Mouse (Mus musculus) hindbrain, embryonic 13.5 days (tissue): ENCODE results near the gene Golgb1. TPM values are rescaled to one million over a fixed set of nuclear protein-coding genes. Genes with fewer than 3 reads are reported as not detected.

ENCODE experiments used
- ATAC-seq: fragments of 200-750 bp; cut with Nextera tagmentation; 2 replicates; pipeline ENCODE4 v1.8.0; 2017; ENCODE audit warnings: moderate TSS enrichment; ENCODE audit not compliant: low FRiP score
- H3K27ac ChIP-seq: fragments of 300-500 bp; sonication (generic); 2 replicates; pipeline ENCODE4 v1.5.1; 2015; ENCODE audit warnings: inconsistent platforms, mild to moderate bottlenecking, moderate library complexity
- H3K27me3 ChIP-seq: fragments of 300-500 bp; sonication (generic); 2 replicates; pipeline ENCODE4 v1.6.1; 2015; ENCODE audit warnings: mild to moderate bottlenecking, inconsistent platforms
- H3K36me3 ChIP-seq: fragments of 300-500 bp; sonication (generic); 2 replicates; pipeline ENCODE4 v1.6.1; 2015; ENCODE audit warnings: mild to moderate bottlenecking, inconsistent platforms
- H3K4me1 ChIP-seq: fragments of 300-500 bp; sonication (generic); replicated peaks from 2 replicates; pipeline ENCODE4 v1.6.1; 2015; ENCODE audit warnings: inconsistent platforms
- H3K4me2 ChIP-seq: fragments of 300-500 bp; sonication (generic); 2 replicates; pipeline ENCODE4 v1.6.1; 2015; ENCODE audit warnings: inconsistent platforms, mild to moderate bottlenecking, moderate library complexity
- H3K4me3 ChIP-seq: fragments of 300-500 bp; sonication (generic); 2 replicates; pipeline ENCODE4 v1.5.1; 2015; ENCODE audit warnings: mild to moderate bottlenecking, inconsistent platforms
- H3K9ac ChIP-seq: fragments of 300-500 bp; sonication (generic); 2 replicates; pipeline ENCODE4 v1.6.1; 2015; ENCODE audit warnings: mild to moderate bottlenecking, inconsistent platforms
- H3K9me3 ChIP-seq: fragments of 300-500 bp; sonication (generic); 2 replicates; pipeline ENCODE4 v1.6.1; 2016; ENCODE audit warnings: inconsistent platforms
- WGBS: fragments of 180-500 bp; shearing (Covaris S2); methylation state at CpG from one replicate; pipeline ENCODE4 v1.1.7; 2015; 5-methylcytosine and 5-hydroxymethylcytosine counted together
- polyA plus RNA-seq: library from polyadenylated mRNA; unstranded; fragments of >200 nt; fragmentation: Nextera tagmentation; extraction: Ambion mirVana; gene quantifications from 2 replicates; pipeline ENCODE4 v1.2.1, GENCODE M21; 2015

Golgb1 gene
- polyA plus RNA-seq, 1 experiment from 2014 or later: 93.7 TPM

- ATAC-seq: no peak
- no peak overlapping the region for H3K9ac ChIP-seq
- WGBS: 92% methylated on average over 11 of the region's 11 CpGs
Measured at GRCm38 (mm10) chr16:36885912-36886311, 11.0 kb downstream of the Golgb1 start.

GRCm38 (mm10) chr16:36887546-36887945 lies 12.6 kb downstream of the Golgb1 start:
- Histone ChIP-seq H3K4me1 (peaks cover 8% of the 10 kb centered on the region; the same call in 1 of the 2 replicates), H3K4me3 (no peak overlapping the region), H3K9ac (no peak overlapping the region), H3K27me3 (no peaks in the 10 kb centered on the region), H3K27ac (no peak overlapping the region), H3K9me3 (no peaks in the 10 kb centered on the region), H3K4me2 (no peak overlapping the region), H3K36me3 (peaks cover 47% of the 10 kb centered on the region)
- WGBS: 83% methylated on average over 5 of the region's 5 CpGs
- ATAC-seq: no peak

More at GRCm38 (mm10) chr16:36885912-36886311, 11.0 kb downstream of the Golgb1 start:
- H3K4me3 ChIP-seq: no peak overlapping the region
- H3K9me3 ChIP-seq: no peaks in the 10 kb centered on the region
- H3K4me2 ChIP-seq: no peak overlapping the region
- H3K27ac ChIP-seq: no peak overlapping the region
- peaks cover 8% of the 10 kb centered on the region; the same call in 1 of the 2 replicates for H3K4me1 ChIP-seq
- no peaks in the 10 kb centered on the region for H3K27me3 ChIP-seq
- peaks cover 32% of the 10 kb centered on the region for H3K36me3 ChIP-seq

GRCm38 (mm10) chr16:36890559-36890958 lies 15.6 kb downstream of the Golgb1 start:
- Histone ChIP-seq H3K9me3 (no peaks in the 10 kb centered on the region), H3K4me1 (no peaks in the 10 kb centered on the region), H3K4me3 (no peak overlapping the region), H3K4me2 (no peak overlapping the region), H3K27me3 (no peaks in the 10 kb centered on the region), H3K36me3 (peaks cover 73% of the 10 kb centered on the region), H3K9ac (no peak overlapping the region), H3K27ac (no peak overlapping the region)
- no peak for ATAC-seq
- WGBS: 91% methylated on average over 3 of the region's 3 CpGs

GRCm38 (mm10) chr16:36891415-36891814 lies 16.5 kb downstream of the Golgb1 start:
- ATAC-seq: no peak
- no peaks in the 10 kb centered on the region for H3K4me1 ChIP-seq
- no peaks in the 10 kb centered on the region for H3K9me3 ChIP-seq
- no peaks in the 10 kb centered on the region for H3K27me3 ChIP-seq
- H3K4me2 ChIP-seq: no peak overlapping the region
- H3K27ac ChIP-seq: no peak overlapping the region
- 97% methylated on average over 4 of the region's 4 CpGs for WGBS
- H3K9ac ChIP-seq: no peak overlapping the region
- peaks cover 81% of the 10 kb centered on the region for H3K36me3 ChIP-seq
- no peak overlapping the region for H3K4me3 ChIP-seq

- H3K4me1 ChIP-seq: no peaks in the 10 kb centered on the region
- H3K27me3 ChIP-seq: no peaks in the 10 kb centered on the region
- ATAC-seq: no peak
- WGBS: 87% methylated on average over 10 of the region's 10 CpGs
- no peak overlapping the region for H3K27ac ChIP-seq
- no peak overlapping the region for H3K9ac ChIP-seq
- no peaks in the 10 kb centered on the region for H3K9me3 ChIP-seq
- H3K36me3 ChIP-seq: peaks cover 86% of the 10 kb centered on the region
- no peak overlapping the region for H3K4me2 ChIP-seq
- no peak overlapping the region for H3K4me3 ChIP-seq
Measured at GRCm38 (mm10) chr16:36893317-36893716, 18.4 kb downstream of the Golgb1 start.

- Histone ChIP-seq H3K4me1 (no peaks in the 10 kb centered on the region), H3K27ac (no peak overlapping the region), H3K4me3 (no peak overlapping the region), H3K9ac (no peak overlapping the region), H3K4me2 (no peak overlapping the region), H3K27me3 (no peaks in the 10 kb centered on the region), H3K36me3 (peaks cover 92% of the 10 kb centered on the region), H3K9me3 (no peaks in the 10 kb centered on the region)
- 95% methylated on average over 6 of the region's 6 CpGs for WGBS
- no peak for ATAC-seq
Measured at GRCm38 (mm10) chr16:36896712-36897111, 21.8 kb downstream of the Golgb1 start.

GRCm38 (mm10) chr16:36903156-36903555 lies 28.2 kb downstream of the Golgb1 start:
- Histone ChIP-seq H3K27me3 (no peaks in the 10 kb centered on the region), H3K36me3 (peaks cover 81% of the 10 kb centered on the region), H3K4me3 (no peak overlapping the region), H3K9me3 (no peaks in the 10 kb centered on the region), H3K9ac (no peak overlapping the region), H3K4me1 (no peaks in the 10 kb centered on the region), H3K27ac (no peak overlapping the region), H3K4me2 (no peak overlapping the region)
- 92% methylated on average over 5 of the region's 5 CpGs for WGBS
- ATAC-seq: no peak

- Histone ChIP-seq H3K36me3 (peaks cover 79% of the 10 kb centered on the region), H3K9ac (no peak overlapping the region), H3K9me3 (no peaks in the 10 kb centered on the region), H3K4me2 (no peak overlapping the region), H3K27me3 (no peaks in the 10 kb centered on the region), H3K27ac (no peak overlapping the region), H3K4me1 (no peaks in the 10 kb centered on the region), H3K4me3 (no peak overlapping the region)
- no peak for ATAC-seq
- 91% methylated on average over 10 of the region's 10 CpGs for WGBS
Measured at GRCm38 (mm10) chr16:36911909-36912308, 37.0 kb downstream of the Golgb1 start.

GRCm38 (mm10) chr16:36912311-36912710 lies 37.4 kb downstream of the Golgb1 start:
- ATAC-seq: no peak

GRCm38 (mm10) chr16:36914195-36914594 lies 39.3 kb downstream of the Golgb1 start:
- H3K4me3 ChIP-seq: no peak overlapping the region
- no peaks in the 10 kb centered on the region for H3K4me1 ChIP-seq
- 91% methylated on average over 5 of the region's 5 CpGs for WGBS
- H3K27me3 ChIP-seq: no peaks in the 10 kb centered on the region
- H3K4me2 ChIP-seq: no peak overlapping the region
- H3K9ac ChIP-seq: no peak overlapping the region
- peaks cover 84% of the 10 kb centered on the region for H3K36me3 ChIP-seq
- no peak overlapping the region for H3K27ac ChIP-seq
- no peaks in the 10 kb centered on the region for H3K9me3 ChIP-seq
- no peak for ATAC-seq

More at GRCm38 (mm10) chr16:36912311-36912710, 37.4 kb downstream of the Golgb1 start:
- no peak overlapping the region for H3K4me3 ChIP-seq
- H3K4me1 ChIP-seq: no peaks in the 10 kb centered on the region
- H3K27me3 ChIP-seq: no peaks in the 10 kb centered on the region
- H3K9me3 ChIP-seq: no peaks in the 10 kb centered on the region
- WGBS: 95% methylated on average over 13 of the region's 13 CpGs
- no peak overlapping the region for H3K27ac ChIP-seq
- H3K9ac ChIP-seq: no peak overlapping the region
- no peak overlapping the region for H3K4me2 ChIP-seq
- H3K36me3 ChIP-seq: peaks cover 79% of the 10 kb centered on the region

GRCm38 (mm10) chr16:36918505-36918904 lies 43.6 kb downstream of the Golgb1 start:
- Histone ChIP-seq H3K4me2 (no peak overlapping the region), H3K4me1 (no peaks in the 10 kb centered on the region), H3K27ac (no peak overlapping the region), H3K9me3 (no peaks in the 10 kb centered on the region), H3K9ac (no peak overlapping the region), H3K27me3 (no peaks in the 10 kb centered on the region), H3K4me3 (no peak overlapping the region), H3K36me3 (peaks cover 82% of the 10 kb centered on the region)
- WGBS: 91% methylated on average over 10 of the region's 10 CpGs
- no peak for ATAC-seq

- Histone ChIP-seq H3K27me3 (no peaks in the 10 kb centered on the region), H3K36me3 (peaks cover 78% of the 10 kb centered on the region), H3K9ac (no peak overlapping the region), H3K4me1 (no peaks in the 10 kb centered on the region), H3K9me3 (no peaks in the 10 kb centered on the region), H3K27ac (no peak overlapping the region), H3K4me3 (no peak overlapping the region), H3K4me2 (no peak overlapping the region)
- whole genome bisulfite sequencing: 90% methylated on average over 3 of the region's 3 CpGs
- no peak for ATAC-seq
Measured at GRCm38 (mm10) chr16:36920410-36920809, 45.5 kb downstream of the Golgb1 start.

GRCm38 (mm10) chr16:36921067-36921613 lies 46.2 kb downstream of the Golgb1 start:
- no peak overlapping the region for H3K9ac ChIP-seq
- no peak overlapping the region for H3K27ac ChIP-seq
- no peak overlapping the region for H3K4me3 ChIP-seq
- no peaks in the 10 kb centered on the region for H3K27me3 ChIP-seq
- no peak for ATAC-seq
- no peaks in the 10 kb centered on the region for H3K9me3 ChIP-seq
- H3K4me1 ChIP-seq: no peaks in the 10 kb centered on the region
- WGBS: 94% methylated on average over 8 of the region's 8 CpGs
- H3K36me3 ChIP-seq: peaks cover 78% of the 10 kb centered on the region
- H3K4me2 ChIP-seq: no peak overlapping the region
